Mouse (Mus musculus) testis, postnatal 14 days (tissue): ENCODE results near the gene Vmn2r55.
"Not testable (repeated sequence)": the region's sequence is repeated elsewhere in the genome, so short reads cannot be mapped to it uniquely, and the experiment has no call there.

ENCODE experiments used
- DNase-seq: peaks from one replicate; pipeline ENCODE4 v3.0.0; 2021; ENCODE audit warnings: low spot score

The Vmn2r55 gene

DNA sequence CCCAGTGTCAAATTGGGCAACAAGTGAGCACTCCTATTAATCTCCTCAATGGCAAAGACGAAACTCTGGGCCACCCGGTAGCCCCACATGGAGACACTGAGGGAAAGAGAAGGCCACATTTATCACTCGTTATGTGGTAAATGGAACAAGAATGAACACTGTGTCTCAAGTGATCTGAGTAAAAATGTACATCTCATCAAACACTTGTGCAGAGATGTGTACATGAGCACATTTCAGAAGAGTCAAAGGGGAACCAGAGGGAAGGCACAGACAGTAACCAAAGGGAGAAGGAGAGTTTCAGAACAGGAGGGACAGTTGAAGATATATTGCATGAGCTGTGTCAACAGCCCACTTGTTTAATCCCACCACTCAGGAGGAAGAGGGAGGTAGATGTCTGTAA is at the start of gene Vmn2r55:
Gene Vmn2r55, minus strand, starts transcription at position 101 of the 400 bp plus-strand sequence.
- not testable (repeated sequence) for DNase-seq

DNA sequence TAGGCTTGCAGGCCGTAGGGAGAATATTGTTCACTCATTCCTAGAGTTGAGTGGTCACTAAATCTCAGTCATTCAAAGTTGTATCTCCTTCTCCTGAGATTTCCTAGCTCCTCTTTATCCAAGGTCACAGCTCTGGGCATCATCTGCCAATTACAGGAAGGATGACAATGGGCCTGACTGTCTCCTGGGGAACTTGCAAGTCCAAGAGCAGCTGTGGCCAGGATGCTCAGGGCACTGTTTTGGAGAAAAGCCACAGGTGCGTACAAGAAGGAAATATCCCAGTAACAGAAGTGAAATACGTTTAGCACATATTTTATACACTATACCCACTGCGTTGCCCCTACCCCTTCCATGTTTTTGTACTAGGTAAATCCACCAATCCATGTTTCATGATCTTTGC is 44.6 kb downstream of the Vmn2r55 start, which contains the start of gene Vmn2r54:
Gene Vmn2r54, minus strand, starts transcription at position 101 of the 400 bp plus-strand sequence.
- not testable (repeated sequence) for DNase-seq

- no peak for DNase-seq
Measured at GRCm38 (mm10) chr7:12608688-12609087, 76.1 kb downstream of the Vmn2r55 start, which contains the start of gene Vmn2r53. Vmn2r53 (minus strand) TSS chr7:12608788.
